Mouse (Mus musculus) MN1 (cell line): ENCODE results near the gene Rassf3.

ENCODE experiments used
- DNase-seq: peaks from one replicate; pipeline ENCODE4 v3.0.0-alpha.2; 2016; ENCODE audit warnings: low spot score

Rassf3 gene

GRCm38 (mm10) chr10:121476190-121476967 lies at the start of gene Rassf3:
Gene Rassf3 (minus strand): TSS chr10:121476347.
- peak; percentile 82 for DNase-seq

- peak; percentile 87 for DNase-seq
These were observed 44.9 kb upstream of the Rassf3 start for GRCm38 (mm10) chr10:121520923-121521585.

GRCm38 (mm10) chr10:121519710-121520109 lies 43.6 kb upstream of the Rassf3 start:
- no peak for DNase-seq

- DNase-seq, result peak; percentile 94
These were observed 40.0 kb upstream of the Rassf3 start for GRCm38 (mm10) chr10:121516008-121516600.

GRCm38 (mm10) chr10:121509751-121510643 lies 33.9 kb upstream of the Rassf3 start:
- DNase-seq, result peak; percentile 80

- no peak for DNase-seq
These were observed 31.8 kb upstream of the Rassf3 start for GRCm38 (mm10) chr10:121507755-121508544.

- DNase-seq, result no peak
These were observed 30.8 kb upstream of the Rassf3 start for GRCm38 (mm10) chr10:121506731-121507583.

GRCm38 (mm10) chr10:121505929-121506328 lies 29.8 kb upstream of the Rassf3 start:
- no peak for DNase-seq

GRCm38 (mm10) chr10:121504973-121505911 lies 29.1 kb upstream of the Rassf3 start:
- DNase-seq, result peak; percentile 87

GRCm38 (mm10) chr10:121501160-121501559 lies 25.0 kb upstream of the Rassf3 start:
- peak; percentile 51 for DNase-seq

GRCm38 (mm10) chr10:121500034-121500433 lies 23.9 kb upstream of the Rassf3 start:
- no peak for DNase-seq

GRCm38 (mm10) chr10:121499063-121499462 lies 22.9 kb upstream of the Rassf3 start:
- DNase-seq, result no peak

GRCm38 (mm10) chr10:121498481-121498904 lies 22.3 kb upstream of the Rassf3 start:
- no peak for DNase-seq

GRCm38 (mm10) chr10:121497968-121498367 lies 21.8 kb upstream of the Rassf3 start:
- no peak for DNase-seq

- DNase-seq, result no peak
These were observed 20.5 kb upstream of the Rassf3 start for GRCm38 (mm10) chr10:121496616-121497015.

GRCm38 (mm10) chr10:121494163-121494425 lies 17.9 kb upstream of the Rassf3 start:
- no peak for DNase-seq

GRCm38 (mm10) chr10:121493374-121494162 lies 17.4 kb upstream of the Rassf3 start:
- DNase-seq, result no peak

- no peak for DNase-seq
These were observed 16.6 kb upstream of the Rassf3 start for GRCm38 (mm10) chr10:121492608-121493315.
